ENCODE assay signal across 23 mouse cellular contexts in genomic region chr1:35750092-35750521, GRCm38 (mm10).
A peak's percentile ranks its signal among the peaks of the same experiment; 100 is the strongest.
DNase-seq lines count a peak whose midpoint lies in the region; ATAC-seq and TF ChIP-seq lines count a peak whose summit lies in the region.
"Had no signal": no experiment of that assay in that cellular context is flagged by ENCODE, and none has a peak within 500 bp of the region (broad histone marks: within the 10 kb centered on the region; RNA-seq: fewer than 3 reads in every experiment).

No protein-coding gene starts in this region.

- DNase-seq in midbrain, embryonic 10.5 days (ENCODE audit: low spot score), result no peak
- DNase-seq in brain, embryonic 14.5 days (ENCODE audit: low read depth), result peak; percentile 85
- peak; percentile 81 for DNase-seq in forebrain, embryonic 14.5 days (ENCODE audit: low spot score)
- DNase-seq in adrenal gland, adult 2 months, result no peak
- DNase-seq in kidney, postnatal 36 days, result no peak
- DNase-seq in right cerebral cortex, postnatal 36 days (ENCODE audit: low spot score in 2 of 2), result no peak
- DNase-seq: gastrocnemius, postnatal 10 days; heart, adult 18-20 months; heart, postnatal 14 days; kidney, adult 9 months; kidney, postnatal 25 days; lung, adult 2 months; midbrain, embryonic 14.5 days; retina, postnatal 1 day had no signal

- no peak overlapping the region for H3K4me2 ChIP-seq in midbrain, embryonic 16.5 days (ENCODE audit: low read length)
- no peak overlapping the region for H3K4me2 ChIP-seq in forebrain, embryonic 14.5 days (ENCODE audit: low read length)
- H3K4me2 ChIP-seq: embryonic facial prominence, embryonic 12.5 days; heart, embryonic 12.5 days; hindbrain, embryonic 13.5 days; limb, embryonic 13.5 days; liver, embryonic 12.5 days; neural tube, embryonic 12.5 days had no signal

- no peak overlapping the region for H3K4me3 ChIP-seq in midbrain, embryonic 16.5 days (ENCODE audit: low read depth, low read length)
- no peak overlapping the region for H3K4me3 ChIP-seq in midbrain, embryonic 10.5 days
- H3K4me3 ChIP-seq in forebrain, embryonic 14.5 days (ENCODE audit: low read depth, low read length), result no peak overlapping the region
- H3K4me3 ChIP-seq: embryonic facial prominence, embryonic 12.5 days; heart, embryonic 12.5 days; hindbrain, embryonic 13.5 days; limb, embryonic 13.5 days; liver, embryonic 12.5 days; megakaryocyte, embryonic 14.5 days; neural tube, embryonic 12.5 days had no signal

- H3K9me3 ChIP-seq in midbrain, embryonic 16.5 days (replicated peaks; ENCODE audit: control insufficient read depth, low read length, poor library complexity, severe bottlenecking), result no peaks in the 10 kb centered on the region
- no peaks in the 10 kb centered on the region for H3K9me3 ChIP-seq in midbrain, embryonic 10.5 days (replicated peaks)
- H3K9me3 ChIP-seq in forebrain, embryonic 14.5 days (replicated peaks; ENCODE audit: control insufficient read depth, low read length), result no peaks in the 10 kb centered on the region
- H3K9me3 ChIP-seq: embryonic facial prominence, embryonic 12.5 days; heart, embryonic 12.5 days; hindbrain, embryonic 13.5 days; limb, embryonic 13.5 days; liver, embryonic 12.5 days; megakaryocyte, embryonic 14.5 days; neural tube, embryonic 12.5 days had no signal

- ATAC-seq in midbrain, embryonic 16.5 days, result peak; percentile 62; the same call in 1 of the 2 replicates
- peak; percentile 79 for ATAC-seq in forebrain, embryonic 14.5 days
- ATAC-seq: intestine, embryonic 16.5 days; liver, embryonic 12.5 days had no signal

- no peaks in the 10 kb centered on the region for H3K36me3 ChIP-seq in midbrain, embryonic 16.5 days (ENCODE audit: control insufficient read depth, insufficient read depth, low read length)
- H3K36me3 ChIP-seq in midbrain, embryonic 10.5 days, result no peaks in the 10 kb centered on the region
- no peaks in the 10 kb centered on the region for H3K36me3 ChIP-seq in forebrain, embryonic 14.5 days (ENCODE audit: control insufficient read depth, insufficient read depth, low read length)
- H3K36me3 ChIP-seq: embryonic facial prominence, embryonic 12.5 days; heart, embryonic 12.5 days; hindbrain, embryonic 13.5 days; limb, embryonic 13.5 days; liver, embryonic 12.5 days; neural tube, embryonic 12.5 days had no signal

- no peak for TF ChIP-seq CTCF in brain, embryonic 14.5 days (IDR thresholded peaks at IDR 0.05; ENCODE audit: borderline replicate concordance, extremely low read depth, insufficient read depth, insufficient read length)

- 17% methylated on average over 4 of the region's 4 CpGs for WGBS in midbrain, embryonic 16.5 days
- WGBS in midbrain, embryonic 10.5 days, result 30% methylated on average over 4 of the region's 4 CpGs
- WGBS in forebrain, embryonic 14.5 days, result 11% methylated on average over 4 of the region's 4 CpGs

- H3K4me1 ChIP-seq in midbrain, embryonic 16.5 days (ENCODE audit: control insufficient read depth, insufficient read depth, low read length), result no peaks in the 10 kb centered on the region
- peaks cover 15% of the 10 kb centered on the region for H3K4me1 ChIP-seq in midbrain, embryonic 10.5 days
- peaks cover 5% of the 10 kb centered on the region for H3K4me1 ChIP-seq in forebrain, embryonic 14.5 days (ENCODE audit: control insufficient read depth, insufficient read depth, low read length)
- H3K4me1 ChIP-seq: embryonic facial prominence, embryonic 12.5 days; heart, embryonic 12.5 days; hindbrain, embryonic 13.5 days; limb, embryonic 13.5 days; liver, embryonic 12.5 days; megakaryocyte, embryonic 14.5 days; neural tube, embryonic 12.5 days had no signal

- no peaks in the 10 kb centered on the region for H3K27me3 ChIP-seq in midbrain, embryonic 16.5 days (ENCODE audit: control insufficient read depth, insufficient read depth, low read depth, low read length)
- no peaks in the 10 kb centered on the region for H3K27me3 ChIP-seq in midbrain, embryonic 10.5 days (ENCODE audit: low read depth, poor library complexity, severe bottlenecking)
- H3K27me3 ChIP-seq in forebrain, embryonic 14.5 days (replicated peaks; ENCODE audit: control insufficient read depth, insufficient read depth, low read length), result no peaks in the 10 kb centered on the region; the same call in 1 of the 2 replicates
- H3K27me3 ChIP-seq: embryonic facial prominence, embryonic 12.5 days; heart, embryonic 12.5 days; hindbrain, embryonic 13.5 days; limb, embryonic 13.5 days; liver, embryonic 12.5 days; neural tube, embryonic 12.5 days had no signal

- TF ChIP-seq POLR2A in brain, embryonic 14.5 days (IDR thresholded peaks at IDR 0.05; ENCODE audit: borderline replicate concordance, extremely low read depth, insufficient read depth, insufficient read length, poor library complexity, severe bottlenecking), result no peak

- no peak overlapping the region for H3K9ac ChIP-seq in midbrain, embryonic 16.5 days (ENCODE audit: low read depth, low read length)
- H3K9ac ChIP-seq in forebrain, embryonic 14.5 days (ENCODE audit: low read length), result no peak overlapping the region
- H3K9ac ChIP-seq: embryonic facial prominence, embryonic 12.5 days; heart, embryonic 12.5 days; hindbrain, embryonic 13.5 days; limb, embryonic 13.5 days; liver, embryonic 12.5 days; neural tube, embryonic 12.5 days had no signal

- no peak overlapping the region for H3K27ac ChIP-seq in midbrain, embryonic 16.5 days (ENCODE audit: low read length)
- no peak overlapping the region for H3K27ac ChIP-seq in midbrain, embryonic 10.5 days (replicated peaks)
- no peak overlapping the region for H3K27ac ChIP-seq in forebrain, embryonic 14.5 days (ENCODE audit: low read depth, low read length)
- H3K27ac ChIP-seq: embryonic facial prominence, embryonic 12.5 days; hindbrain, embryonic 13.5 days; limb, embryonic 13.5 days; liver, embryonic 12.5 days; neural tube, embryonic 12.5 days had no signal

Comparison
In these comparisons a context has a peak if more than half of its experiments do, and no peak if none do; other contexts are left out.
1. DNase-seq: peak in brain, embryonic 14.5 days (single experiment) and forebrain, embryonic 14.5 days (single experiment); none in midbrain, embryonic 10.5 days (single experiment), adrenal gland, adult 2 months (single experiment), kidney, postnatal 36 days (0 of 2) and right cerebral cortex, postnatal 36 days (0 of 2).